Mouse (Mus musculus): Measurements from ENCODE around the gene Cidec.

GRCm38 (mm10) chr6:113426696-113427095 is 8.9 kb downstream of the Cidec start:
- no peak for TF ChIP-seq CTCF (IDR thresholded peaks at IDR 0.05; ENCODE audit: extremely low read depth, insufficient read depth, low read length)
- TF ChIP-seq POLR2A (IDR thresholded peaks at IDR 0.05; ENCODE audit: extremely low read depth, insufficient read depth, low read length): no peak
